Mouse (Mus musculus): ENCODE data around the gene Gramd1b. TPM values are rescaled to one million over a fixed set of nuclear protein-coding genes. Genes with fewer than 3 reads are reported as not detected.

The Gramd1b gene
- polyA plus RNA-seq, 1 experiment from 2014 or later, result 1.3 TPM

GRCm38 (mm10) chr9:40304243-40304642 is 226.9 kb downstream of the Gramd1b start:
- 72% methylated on average over 8 of the region's 8 CpGs for WGBS (ENCODE audit: insufficient replicate concordance)
- H3K4me2 ChIP-seq (ENCODE audit: low read depth, low read length), result no peak overlapping the region
- H3K36me3 ChIP-seq (ENCODE audit: control insufficient read depth, insufficient read depth), result no peaks in the 10 kb centered on the region
- H3K27me3 ChIP-seq (ENCODE audit: control insufficient read depth, insufficient read depth, low read depth, low read length), result no peaks in the 10 kb centered on the region
- H3K9me3 ChIP-seq (replicated peaks; ENCODE audit: control insufficient read depth, low read length), result no peaks in the 10 kb centered on the region
- no peak overlapping the region for H3K27ac ChIP-seq (ENCODE audit: low read length)
- no peak overlapping the region for H3K9ac ChIP-seq (ENCODE audit: low read depth, low read length)
- no peak overlapping the region for H3K4me3 ChIP-seq (ENCODE audit: low read depth, low read length)
- no peaks in the 10 kb centered on the region for H3K4me1 ChIP-seq (ENCODE audit: control insufficient read depth, low read depth, low read length)
- ATAC-seq (ENCODE audit: low read depth), result no peak

DNA sequence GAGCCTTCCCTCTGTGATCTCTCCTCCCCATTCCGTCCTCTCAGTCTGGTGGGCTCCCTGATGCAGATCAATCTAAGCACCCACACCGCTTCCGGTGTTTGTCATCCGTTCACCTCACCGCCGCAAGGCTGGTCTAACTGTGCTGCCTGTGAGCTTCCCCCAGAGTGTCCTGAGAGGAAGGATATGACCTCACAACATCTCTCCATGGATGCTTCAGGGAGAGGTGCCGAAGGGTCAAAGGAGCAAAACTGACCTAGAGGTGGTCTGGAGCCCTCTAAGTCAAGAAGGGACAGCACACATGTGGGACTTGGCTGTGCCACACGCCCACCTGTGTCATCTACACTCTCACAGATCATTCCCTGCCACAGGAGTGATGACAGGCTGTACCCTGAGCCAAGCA is 228.8 kb downstream of the Gramd1b start:
- Histone ChIP-seq H3K27ac (ENCODE audit: low read length) (no peak overlapping the region), H3K4me3 (ENCODE audit: low read depth, low read length) (no peak overlapping the region), H3K9me3 (replicated peaks; ENCODE audit: control insufficient read depth, low read length) (no peaks in the 10 kb centered on the region), H3K36me3 (ENCODE audit: control insufficient read depth, insufficient read depth) (no peaks in the 10 kb centered on the region), H3K27me3 (ENCODE audit: control insufficient read depth, insufficient read depth, low read depth, low read length) (no peaks in the 10 kb centered on the region), H3K9ac (ENCODE audit: low read depth, low read length) (no peak overlapping the region), H3K4me2 (ENCODE audit: low read depth, low read length) (no peak overlapping the region), H3K4me1 (ENCODE audit: control insufficient read depth, low read depth, low read length) (no peaks in the 10 kb centered on the region)
- no peak for ATAC-seq (ENCODE audit: low read depth)
- 75% methylated on average over 8 of the region's 8 CpGs for WGBS (ENCODE audit: insufficient replicate concordance)

DNA sequence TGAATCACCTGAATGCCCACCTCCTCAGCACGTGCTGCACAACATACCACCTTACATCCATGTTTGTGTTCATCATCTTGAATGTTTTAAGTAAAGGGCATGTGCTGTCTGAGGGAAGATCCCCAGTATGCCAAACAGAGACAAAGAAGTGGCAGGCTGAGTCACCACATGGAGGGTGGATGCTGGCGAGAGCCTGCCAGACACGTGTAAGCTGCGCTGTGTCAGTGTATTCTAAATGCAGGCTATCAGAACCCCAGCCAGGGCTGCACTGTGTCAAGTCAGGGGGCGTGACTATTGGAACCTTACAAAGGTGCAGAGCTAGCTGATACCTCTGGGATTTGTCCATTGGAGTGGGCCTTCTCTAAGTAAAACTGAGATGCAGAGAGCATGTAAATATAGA is 229.7 kb downstream of the Gramd1b start:
- no peak for ATAC-seq (ENCODE audit: low read depth)
- Histone ChIP-seq H3K27me3 (ENCODE audit: control insufficient read depth, insufficient read depth, low read depth, low read length) (no peaks in the 10 kb centered on the region), H3K4me2 (ENCODE audit: low read depth, low read length) (no peak overlapping the region), H3K36me3 (ENCODE audit: control insufficient read depth, insufficient read depth) (no peaks in the 10 kb centered on the region), H3K27ac (ENCODE audit: low read length) (no peak overlapping the region), H3K4me3 (ENCODE audit: low read depth, low read length) (no peak overlapping the region), H3K9ac (ENCODE audit: low read depth, low read length) (no peak overlapping the region), H3K9me3 (replicated peaks; ENCODE audit: control insufficient read depth, low read length) (no peaks in the 10 kb centered on the region), H3K4me1 (ENCODE audit: control insufficient read depth, low read depth, low read length) (no peaks in the 10 kb centered on the region)
- 71% methylated on average over 5 of the region's 5 CpGs for WGBS (ENCODE audit: insufficient replicate concordance)

DNA sequence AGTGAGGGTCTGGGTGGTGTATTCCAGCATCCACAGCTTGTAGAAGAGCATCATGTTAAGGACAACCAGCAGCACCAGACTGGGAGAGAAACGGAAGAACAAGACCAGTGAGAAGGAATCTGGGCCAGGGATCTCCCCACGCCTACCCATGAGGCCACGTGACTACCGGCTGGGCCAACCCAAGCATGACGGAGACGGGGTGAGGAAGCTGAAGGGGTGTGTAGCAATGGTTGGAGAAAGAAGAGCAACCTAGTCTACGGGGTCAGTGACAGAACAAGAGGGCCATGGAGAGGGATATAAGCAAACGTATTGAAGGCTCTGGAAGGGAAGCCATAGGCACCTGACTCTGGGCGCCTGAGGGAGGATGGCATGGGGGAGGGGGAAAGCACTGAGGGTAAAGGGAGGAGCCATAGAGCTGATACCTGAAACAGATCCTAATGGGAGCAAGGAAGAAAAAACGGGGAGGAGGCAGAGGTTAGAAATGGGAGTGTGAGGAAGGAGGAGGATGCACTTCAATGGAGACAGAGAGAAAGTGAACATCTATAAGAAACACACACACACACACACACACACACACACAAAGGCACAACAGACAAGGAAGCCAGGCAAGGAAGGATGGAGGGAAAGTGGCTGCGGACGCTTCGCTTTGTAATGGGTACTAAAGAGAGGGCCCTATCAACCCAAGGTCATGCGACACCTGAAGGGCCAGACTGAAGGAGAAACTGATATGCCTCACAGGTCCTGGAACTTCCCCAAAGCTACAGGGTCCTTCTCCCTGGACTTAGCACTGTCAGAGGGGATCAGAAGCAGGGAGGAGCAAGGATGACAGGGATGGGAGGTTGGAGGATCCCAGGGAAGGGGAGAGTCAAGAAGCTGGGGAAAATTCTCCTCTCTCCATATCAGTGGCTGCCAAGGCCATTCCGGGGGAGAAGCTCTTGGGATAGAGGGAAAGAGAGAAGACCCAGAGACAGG is 230.9 kb downstream of the Gramd1b start:
- Histone ChIP-seq H3K27ac (ENCODE audit: low read length) (no peak overlapping the region), H3K27me3 (ENCODE audit: control insufficient read depth, insufficient read depth, low read depth, low read length) (no peaks in the 10 kb centered on the region), H3K4me2 (ENCODE audit: low read depth, low read length) (no peak overlapping the region), H3K4me1 (ENCODE audit: control insufficient read depth, low read depth, low read length) (no peaks in the 10 kb centered on the region), H3K9me3 (replicated peaks; ENCODE audit: control insufficient read depth, low read length) (no peaks in the 10 kb centered on the region), H3K36me3 (ENCODE audit: control insufficient read depth, insufficient read depth) (no peaks in the 10 kb centered on the region), H3K9ac (ENCODE audit: low read depth, low read length) (no peak overlapping the region), H3K4me3 (ENCODE audit: low read depth, low read length) (no peak overlapping the region)
- 74% methylated on average over 15 of the region's 15 CpGs for WGBS (ENCODE audit: insufficient replicate concordance)
- ATAC-seq (ENCODE audit: low read depth), result no peak

DNA sequence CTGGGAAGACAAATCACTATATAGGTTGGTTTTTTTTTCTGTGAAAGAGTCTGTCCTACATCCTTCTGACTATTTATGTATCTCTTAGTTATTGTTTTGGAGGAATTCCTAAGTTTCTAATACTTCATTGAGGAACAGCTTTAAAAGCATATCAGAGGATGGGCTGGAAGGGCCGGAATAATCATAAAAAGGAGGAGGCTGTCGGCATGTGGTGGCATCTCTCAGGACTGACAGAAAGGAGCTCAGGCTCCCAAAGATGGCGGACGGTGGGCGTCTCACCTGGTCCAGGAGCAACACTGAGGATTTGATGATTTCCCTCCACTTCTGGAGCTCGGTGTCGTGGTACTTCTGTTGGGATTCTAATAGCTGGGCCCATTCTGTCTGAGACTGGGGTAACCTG is 231.9 kb downstream of the Gramd1b start:
- ATAC-seq (ENCODE audit: low read depth), result no peak
- Histone ChIP-seq H3K4me2 (ENCODE audit: low read depth, low read length) (no peak overlapping the region), H3K27me3 (ENCODE audit: control insufficient read depth, insufficient read depth, low read depth, low read length) (no peaks in the 10 kb centered on the region), H3K4me3 (ENCODE audit: low read depth, low read length) (no peak overlapping the region), H3K9ac (ENCODE audit: low read depth, low read length) (no peak overlapping the region), H3K36me3 (ENCODE audit: control insufficient read depth, insufficient read depth) (no peaks in the 10 kb centered on the region), H3K27ac (ENCODE audit: low read length) (no peak overlapping the region), H3K4me1 (ENCODE audit: control insufficient read depth, low read depth, low read length) (no peaks in the 10 kb centered on the region), H3K9me3 (replicated peaks; ENCODE audit: control insufficient read depth, low read length) (no peaks in the 10 kb centered on the region)
- WGBS (ENCODE audit: insufficient replicate concordance), result 72% methylated on average over 7 of the region's 7 CpGs

- WGBS (ENCODE audit: insufficient replicate concordance), result 64% methylated on average over 9 of the region's 9 CpGs
- no peaks in the 10 kb centered on the region for H3K4me1 ChIP-seq (ENCODE audit: control insufficient read depth, low read depth, low read length)
Measured at GRCm38 (mm10) chr9:40297969-40298368, 233.2 kb downstream of the Gramd1b start.

GRCm38 (mm10) chr9:40296251-40296650 is 234.9 kb downstream of the Gramd1b start:
- no peak overlapping the region for H3K4me2 ChIP-seq (ENCODE audit: low read depth, low read length)
- no peak overlapping the region for H3K4me3 ChIP-seq (ENCODE audit: low read depth, low read length)
- no peak overlapping the region for H3K9ac ChIP-seq (ENCODE audit: low read depth, low read length)
- no peaks in the 10 kb centered on the region for H3K27me3 ChIP-seq (ENCODE audit: control insufficient read depth, insufficient read depth, low read depth, low read length)
- 64% methylated on average over 5 of the region's 5 CpGs for WGBS (ENCODE audit: insufficient replicate concordance)
- H3K9me3 ChIP-seq (replicated peaks; ENCODE audit: control insufficient read depth, low read length), result no peaks in the 10 kb centered on the region
- H3K4me1 ChIP-seq (ENCODE audit: control insufficient read depth, low read depth, low read length), result no peaks in the 10 kb centered on the region
- no peak overlapping the region for H3K27ac ChIP-seq (ENCODE audit: low read length)
- H3K36me3 ChIP-seq (ENCODE audit: control insufficient read depth, insufficient read depth), result no peaks in the 10 kb centered on the region
- no peak for ATAC-seq (ENCODE audit: low read depth)

More at GRCm38 (mm10) chr9:40297969-40298368, 233.2 kb downstream of the Gramd1b start:
- no peak for ATAC-seq (ENCODE audit: low read depth)
- Histone ChIP-seq H3K9ac (ENCODE audit: low read depth, low read length) (no peak overlapping the region), H3K4me2 (ENCODE audit: low read depth, low read length) (no peak overlapping the region), H3K9me3 (replicated peaks; ENCODE audit: control insufficient read depth, low read length) (no peaks in the 10 kb centered on the region), H3K27ac (ENCODE audit: low read length) (no peak overlapping the region), H3K4me3 (ENCODE audit: low read depth, low read length) (no peak overlapping the region), H3K27me3 (ENCODE audit: control insufficient read depth, insufficient read depth, low read depth, low read length) (no peaks in the 10 kb centered on the region), H3K36me3 (ENCODE audit: control insufficient read depth, insufficient read depth) (no peaks in the 10 kb centered on the region)

GRCm38 (mm10) chr9:40294866-40295265 is 236.3 kb downstream of the Gramd1b start:
- Histone ChIP-seq H3K27ac (ENCODE audit: low read length) (no peak overlapping the region), H3K4me3 (ENCODE audit: low read depth, low read length) (no peak overlapping the region), H3K27me3 (ENCODE audit: control insufficient read depth, insufficient read depth, low read depth, low read length) (no peaks in the 10 kb centered on the region), H3K9me3 (replicated peaks; ENCODE audit: control insufficient read depth, low read length) (no peaks in the 10 kb centered on the region), H3K4me2 (ENCODE audit: low read depth, low read length) (no peak overlapping the region), H3K36me3 (ENCODE audit: control insufficient read depth, insufficient read depth) (no peaks in the 10 kb centered on the region), H3K9ac (ENCODE audit: low read depth, low read length) (no peak overlapping the region), H3K4me1 (ENCODE audit: control insufficient read depth, low read depth, low read length) (no peaks in the 10 kb centered on the region)
- 62% methylated on average over 1 of the region's 1 CpGs for WGBS (ENCODE audit: insufficient replicate concordance)
- ATAC-seq (ENCODE audit: low read depth), result no peak

GRCm38 (mm10) chr9:40294210-40294609 is 237.0 kb downstream of the Gramd1b start:
- H3K4me1 ChIP-seq (ENCODE audit: control insufficient read depth, low read depth, low read length), result no peaks in the 10 kb centered on the region
- WGBS (ENCODE audit: insufficient replicate concordance), result 49% methylated on average over 5 of the region's 5 CpGs

More at GRCm38 (mm10) chr9:40294210-40294609, 237.0 kb downstream of the Gramd1b start:
- H3K27me3 ChIP-seq (ENCODE audit: control insufficient read depth, insufficient read depth, low read depth, low read length), result no peaks in the 10 kb centered on the region
- H3K9ac ChIP-seq (ENCODE audit: low read depth, low read length), result no peak overlapping the region
- ATAC-seq (ENCODE audit: low read depth), result no peak
- no peaks in the 10 kb centered on the region for H3K9me3 ChIP-seq (replicated peaks; ENCODE audit: control insufficient read depth, low read length)
- H3K27ac ChIP-seq (ENCODE audit: low read length), result no peak overlapping the region
- no peak overlapping the region for H3K4me3 ChIP-seq (ENCODE audit: low read depth, low read length)
- H3K4me2 ChIP-seq (ENCODE audit: low read depth, low read length), result no peak overlapping the region
- no peaks in the 10 kb centered on the region for H3K36me3 ChIP-seq (ENCODE audit: control insufficient read depth, insufficient read depth)

Data from liver, embryonic 16.5 days (tissue).